In genomic region chr17:88025227-88025626, GRCm38 (mm10) we compare ENCODE assay signal across 9 mouse cellular contexts. TPM values are rescaled to one million over a fixed set of nuclear protein-coding genes. Genes with fewer than 3 reads are reported as not detected.
DNase-seq lines count a peak whose midpoint lies in the region; ATAC-seq and TF ChIP-seq lines count a peak whose summit lies in the region.
"Had no signal": no experiment of that assay in that cellular context is flagged by ENCODE, and none has a peak within 500 bp of the region (broad histone marks: within the 10 kb centered on the region; RNA-seq: fewer than 3 reads in every experiment).

No protein-coding gene starts in this region.

- H3K9ac ChIP-seq in hindbrain, embryonic 16.5 days (ENCODE audit: low read depth, low read length), result no peak overlapping the region
- H3K9ac ChIP-seq in hindbrain, embryonic 12.5 days, result no peak overlapping the region
- H3K9ac ChIP-seq in ES-E14 (ENCODE audit: insufficient read depth, low read depth, low read length, poor library complexity, severe bottlenecking), result no peak overlapping the region
- H3K9ac ChIP-seq: limb, embryonic 13.5 days had no signal

- no peak overlapping the region for H3K27ac ChIP-seq in hindbrain, embryonic 16.5 days (ENCODE audit: low read depth, low read length)
- no peak overlapping the region for H3K27ac ChIP-seq in hindbrain, embryonic 12.5 days
- H3K27ac ChIP-seq in ES-E14 (ENCODE audit: insufficient read depth, low read depth, low read length, poor library complexity, severe bottlenecking), result no peak overlapping the region
- H3K27ac ChIP-seq: limb, embryonic 13.5 days had no signal

- no peak overlapping the region for H3K4me2 ChIP-seq in hindbrain, embryonic 16.5 days (ENCODE audit: low read length)
- no peak overlapping the region for H3K4me2 ChIP-seq in hindbrain, embryonic 12.5 days (replicated peaks)
- H3K4me2 ChIP-seq: limb, embryonic 13.5 days had no signal

- H3K9me3 ChIP-seq in hindbrain, embryonic 16.5 days (ENCODE audit: control insufficient read depth, low read length), result no peaks in the 10 kb centered on the region
- no peaks in the 10 kb centered on the region for H3K9me3 ChIP-seq in hindbrain, embryonic 12.5 days (replicated peaks)
- no peaks in the 10 kb centered on the region for H3K9me3 ChIP-seq in ES-E14 (ENCODE audit: control insufficient read depth, insufficient read depth, low read depth, low read length)
- H3K9me3 ChIP-seq: limb, embryonic 13.5 days had no signal

- peak; percentile 15; the same call in 1 of the 2 replicates for ATAC-seq in hindbrain, embryonic 16.5 days
- ATAC-seq in hindbrain, embryonic 12.5 days (ENCODE audit: low FRiP score), result no peak

- H3K4me3 ChIP-seq in hindbrain, embryonic 16.5 days (ENCODE audit: low read length), result no peak overlapping the region
- H3K4me3 ChIP-seq in hindbrain, embryonic 12.5 days, result no peak overlapping the region
- no peak overlapping the region for H3K4me3 ChIP-seq in ES-E14 (ENCODE audit: insufficient read depth in 1 of 2, low read depth in 1 of 2, low read length in 2 of 2, poor library complexity in 1 of 2, severe bottlenecking in 1 of 2)
- H3K4me3 ChIP-seq: limb, embryonic 13.5 days had no signal

- H3K27me3 ChIP-seq in hindbrain, embryonic 16.5 days (replicated peaks; ENCODE audit: control insufficient read depth, insufficient read depth, low read length), result no peaks in the 10 kb centered on the region
- H3K27me3 ChIP-seq in hindbrain, embryonic 12.5 days, result no peaks in the 10 kb centered on the region
- H3K27me3 ChIP-seq: limb, embryonic 13.5 days had no signal

- no peaks in the 10 kb centered on the region for H3K36me3 ChIP-seq in hindbrain, embryonic 16.5 days (ENCODE audit: control insufficient read depth, insufficient read depth, low read length)
- no peaks in the 10 kb centered on the region for H3K36me3 ChIP-seq in hindbrain, embryonic 12.5 days
- no peaks in the 10 kb centered on the region for H3K36me3 ChIP-seq in ES-E14 (ENCODE audit: control insufficient read depth, insufficient read depth, low read length, poor library complexity, severe bottlenecking)
- H3K36me3 ChIP-seq: limb, embryonic 13.5 days had no signal

- WGBS in hindbrain, embryonic 16.5 days, result 38% methylated on average over 4 of the region's 4 CpGs
- WGBS in hindbrain, embryonic 12.5 days, result 53% methylated on average over 4 of the region's 4 CpGs

- H3K4me1 ChIP-seq in hindbrain, embryonic 16.5 days (ENCODE audit: control insufficient read depth, insufficient read depth, low read depth, low read length), result peaks cover 2% of the 10 kb centered on the region; the same call in 1 of the 2 replicates
- H3K4me1 ChIP-seq in hindbrain, embryonic 12.5 days, result 0 out of 2 replicates have a peak, but pooled peaks cover 4% of the 10 kb centered on the region
- H3K4me1 ChIP-seq in ES-E14 (ENCODE audit: control insufficient read depth in 2 of 2, insufficient read depth in 2 of 2, low read length in 2 of 2, poor library complexity in 1 of 2), result peaks cover 0 to 4% of the 10 kb centered on the region in 2 experiments; a peak in 1 of 4 replicates

- in situ Hi-C loops in ES-E14 (cut with MboI; ENCODE audit: low sequenced_read_pairs in 2 of 2, unreplicated experiment in 2 of 2), result no loop called here

- peak; percentile 81 for DNase-seq in A20 (ENCODE audit: low read depth, low spot score)
- peak; percentile 24 for DNase-seq in ES-E14 (ENCODE audit: low read depth, low spot score)
- peak; percentile 80 for DNase-seq in cerebellum, adult 9-10 months
- peak; percentile 68 to 78 for DNase-seq in kidney, postnatal 36 days
- peak; percentile 53 to 71 for DNase-seq in natural killer cell, adult 2 months (ENCODE audit: low spot score in 2 of 2)
- no peak for DNase-seq in urinary bladder, postnatal 4 days (ENCODE audit: low spot score in 2 of 2)

TF ChIP-seq in ES-E14, 5 proteins besides CTCF, POLR2A, EP300 and RAD21:
- TF ChIP-seq HCFC1 (IDR thresholded peaks at IDR 0.05; ENCODE audit: borderline replicate concordance, insufficient read depth, low read length) (no peak), MAFK (IDR thresholded peaks at IDR 0.05; ENCODE audit: insufficient read depth, low read depth, low read length) (no peak), ZC3H11A (IDR thresholded peaks at IDR 0.05; ENCODE audit: borderline replicate concordance, low read depth, low read length) (no peak), ZNF384 (IDR thresholded peaks at IDR 0.05; ENCODE audit: low read depth, low read length) (no peak), CHD2 (IDR thresholded peaks at IDR 0.05; ENCODE audit: low read depth, low read length) (no peak)
TF ChIP-seq in ES-E14: peak in this region for 0.

RNA-seq across cellular contexts. Expression of gene Fbxo11, which starts 39.9 kb away (rescaled TPM):
- 21.3 and 23.7 TPM in 2 replicates for polyA plus RNA-seq in hindbrain, embryonic 16.5 days (2015; fragmentation: Nextera tagmentation; extraction: Ambion mirVana)
- 32.3 and 35.9 TPM in 2 replicates for polyA plus RNA-seq in hindbrain, embryonic 12.5 days (2016; fragmentation: Nextera tagmentation; extraction: Ambion mirVana)
- 19.0 and 23.5 TPM in 2 replicates for total RNA-seq in ES-E14 (2012; rRNA removed)

RNA-seq across cellular contexts. Expression of gene Msh6, which starts 50.4 kb away (rescaled TPM):
- polyA plus RNA-seq in hindbrain, embryonic 16.5 days (2015; fragmentation: Nextera tagmentation; extraction: Ambion mirVana), result 26.7 and 30.4 TPM in 2 replicates
- polyA plus RNA-seq in hindbrain, embryonic 12.5 days (2016; fragmentation: Nextera tagmentation; extraction: Ambion mirVana), result 55.3 and 58.9 TPM in 2 replicates
- 215 and 247 TPM in 2 replicates for total RNA-seq in ES-E14 (2012; rRNA removed)

Comparison
In these comparisons a context has a peak if more than half of its experiments do, and no peak if none do; other contexts are left out.
1. DNase-seq: peak in A20 (single experiment), ES-E14 (single experiment), cerebellum, adult 9-10 months (single experiment), kidney, postnatal 36 days (2 of 2) and natural killer cell, adult 2 months (2 of 2); none in urinary bladder, postnatal 4 days (0 of 2).